Mouse (Mus musculus): Measurements from ENCODE around the gene Pnpt1.

The Pnpt1 gene

GRCm38 (mm10) chr11:29130385-29131355 lies at the start of gene Pnpt1:
TSS of gene Pnpt1 (plus strand) at chr11:29130744.
- DNase-seq (ENCODE audit: low spot score in 2 of 2), result peak; percentile 95

DNA sequence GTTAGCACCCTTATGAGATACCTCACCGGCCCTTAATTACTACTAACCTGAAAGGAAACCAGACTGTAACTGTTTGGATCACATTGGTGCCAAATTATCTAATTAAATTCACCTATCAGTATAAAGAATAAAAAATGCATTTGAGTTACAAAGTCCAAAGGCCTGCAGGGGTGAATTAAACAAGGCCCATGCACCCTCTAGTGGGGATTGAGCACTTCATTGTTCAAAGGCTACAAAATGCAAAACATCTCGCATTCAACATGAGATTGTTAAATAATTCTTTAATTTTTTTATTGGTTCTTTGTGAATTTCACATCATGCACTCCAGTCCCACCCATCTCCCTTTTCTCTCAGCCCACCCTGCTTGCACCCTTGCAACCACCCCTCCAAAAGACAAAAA lies 38.1 kb upstream of the Pnpt1 start:
- no peak for DNase-seq (ENCODE audit: low spot score in 2 of 2)

- no peak for DNase-seq (ENCODE audit: low spot score in 2 of 2)
These were observed 31.6 kb upstream of the Pnpt1 start for GRCm38 (mm10) chr11:29098926-29099325.

DNA sequence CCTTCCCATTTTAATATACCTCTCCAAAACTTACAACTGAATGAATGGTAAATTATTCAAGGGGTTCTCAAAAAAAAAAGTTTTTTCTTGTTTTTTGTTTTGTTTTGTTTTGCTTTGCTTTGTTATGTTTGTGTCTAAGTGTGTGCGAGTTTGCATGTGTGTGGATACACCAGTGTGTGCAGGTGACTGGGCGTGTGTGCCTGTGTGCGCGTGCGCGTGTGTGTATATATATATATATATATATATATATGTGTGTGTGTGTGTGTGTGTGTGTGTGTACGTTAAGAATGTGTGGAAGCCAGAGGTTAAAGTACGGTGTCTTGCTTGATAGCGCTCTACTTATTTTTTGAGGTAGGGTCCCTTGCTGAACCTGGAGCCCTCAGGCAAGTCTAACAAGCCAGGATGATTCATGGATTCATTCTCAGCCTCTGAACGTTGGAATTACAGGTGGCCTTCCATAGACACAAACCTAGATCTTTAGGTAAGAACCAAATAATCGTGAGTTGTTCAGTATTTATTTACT lies 621 bp upstream of the Pnpt1 start:
- DNase-seq (ENCODE audit: low spot score in 2 of 2), result peak; percentile 19 to 24

DNA sequence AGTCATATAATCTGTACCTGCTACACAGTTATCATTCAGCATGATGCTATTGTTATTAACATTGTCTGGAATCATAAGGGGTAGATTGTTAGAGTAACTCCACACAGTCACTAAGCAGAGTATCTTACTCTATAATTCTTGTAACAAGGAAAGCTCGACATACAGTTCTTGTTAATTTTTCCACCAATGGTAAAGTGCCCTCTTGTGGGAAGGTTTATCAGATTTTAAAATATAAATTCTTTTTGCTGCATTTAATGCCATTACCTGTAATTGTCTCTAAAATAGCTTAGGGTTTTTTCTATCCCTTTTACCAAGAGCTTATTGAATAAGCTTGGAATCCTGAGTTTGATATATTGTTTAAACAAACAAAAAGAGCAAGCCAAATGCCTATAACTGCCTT lies 10.1 kb downstream of the Pnpt1 start:
- no peak for DNase-seq (ENCODE audit: low spot score in 2 of 2)

- no peak for DNase-seq (ENCODE audit: low spot score in 2 of 2)
These were observed 18.4 kb downstream of the Pnpt1 start for GRCm38 (mm10) chr11:29148901-29149300.

DNA sequence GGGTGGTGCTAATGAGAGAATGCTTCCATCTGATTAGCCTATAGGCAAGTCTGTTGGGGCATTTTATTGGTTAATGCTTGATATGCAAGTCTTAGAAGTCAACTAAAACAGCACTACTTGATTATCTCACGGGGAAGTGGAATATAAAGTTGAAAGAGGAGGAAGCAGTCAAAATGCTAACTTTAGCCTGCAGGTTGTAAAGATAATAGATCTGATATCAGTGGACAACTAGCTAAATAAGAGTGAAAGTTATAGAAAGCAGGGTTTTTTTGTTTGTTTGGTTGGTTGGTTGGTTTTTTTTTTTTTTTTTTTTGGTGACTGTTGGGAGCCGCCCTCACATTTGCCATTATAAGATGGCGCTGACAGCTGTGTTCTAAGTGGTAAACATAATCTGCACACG lies 33.0 kb downstream of the Pnpt1 start:
- DNase-seq (ENCODE audit: low spot score in 2 of 2), result no peak

GRCm38 (mm10) chr11:29171959-29172391 lies 41.4 kb downstream of the Pnpt1 start:
- DNase-seq (ENCODE audit: low spot score in 2 of 2), result peak; percentile 71 to 82

- DNase-seq (ENCODE audit: low spot score in 2 of 2), result peak; percentile 99 to 100
These were observed 42.1 kb downstream of the Pnpt1 start, which contains the start of gene Ppp4r3b for GRCm38 (mm10) chr11:29172563-29173124. TSS of gene Ppp4r3b (plus strand) at chr11:29172890.

GRCm38 (mm10) chr11:29173125-29173631 lies 42.6 kb downstream of the Pnpt1 start:
- peak; percentile 59 to 68 for DNase-seq (ENCODE audit: low spot score in 2 of 2)

DNA sequence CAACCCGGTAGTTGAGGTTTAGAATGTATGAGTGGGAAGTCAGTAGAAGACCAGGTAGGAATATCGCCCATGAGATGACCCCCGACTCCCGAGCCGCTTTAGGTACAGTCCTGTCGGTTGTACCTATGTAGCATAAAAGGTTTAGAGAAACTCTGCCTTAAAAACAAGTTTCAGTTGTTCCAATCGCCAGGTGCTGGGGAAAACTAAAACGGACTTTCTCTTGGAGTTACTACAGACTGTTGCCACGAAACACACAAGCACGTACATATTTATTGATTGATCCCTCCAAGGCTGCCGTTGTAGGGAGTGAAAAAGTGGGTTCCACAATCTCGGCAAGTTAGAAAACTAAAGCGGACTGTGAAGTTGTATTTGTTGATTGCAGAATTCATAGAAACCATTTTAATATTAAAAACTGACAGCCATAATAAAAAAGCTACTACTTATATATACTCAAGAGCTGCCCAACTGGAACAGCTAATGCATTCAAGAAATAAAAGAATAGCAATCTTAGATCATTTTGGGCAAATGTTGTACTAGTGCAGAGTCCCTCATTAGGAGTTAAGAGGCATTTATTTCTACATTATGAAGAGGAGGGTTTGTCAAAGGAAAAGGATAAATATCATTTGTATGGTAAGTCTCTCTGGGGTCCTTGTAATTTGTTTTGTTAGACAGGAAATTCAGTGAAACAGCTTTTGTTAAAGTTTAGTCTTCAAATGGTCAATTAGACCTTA lies 43.3 kb downstream of the Pnpt1 start:
- no peak for DNase-seq (ENCODE audit: low spot score in 2 of 2)

DNA sequence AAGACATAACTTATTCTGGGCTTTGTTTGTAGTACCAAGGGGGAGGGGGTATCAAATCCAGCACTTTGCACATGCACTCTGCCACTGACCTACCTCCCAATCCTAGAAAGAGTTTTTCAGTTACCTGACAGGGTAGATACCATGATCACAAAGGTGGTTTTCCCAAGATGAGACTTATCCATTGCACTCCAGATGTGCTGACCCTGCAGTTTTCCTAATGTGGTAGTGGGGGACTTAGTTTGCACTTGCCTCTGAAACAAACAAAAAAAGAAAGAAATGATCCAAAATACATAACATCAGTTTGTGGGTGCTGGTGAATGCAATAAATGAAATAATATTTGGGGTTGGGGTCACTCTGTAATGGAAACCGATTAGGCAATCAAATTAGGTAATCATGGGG lies 48.8 kb downstream of the Pnpt1 start:
- DNase-seq (ENCODE audit: low spot score in 2 of 2), result no peak

GRCm38 (mm10) chr11:29180657-29181056 lies 50.1 kb downstream of the Pnpt1 start:
- DNase-seq (ENCODE audit: low spot score in 2 of 2), result peak; percentile 51 to 65

DNA sequence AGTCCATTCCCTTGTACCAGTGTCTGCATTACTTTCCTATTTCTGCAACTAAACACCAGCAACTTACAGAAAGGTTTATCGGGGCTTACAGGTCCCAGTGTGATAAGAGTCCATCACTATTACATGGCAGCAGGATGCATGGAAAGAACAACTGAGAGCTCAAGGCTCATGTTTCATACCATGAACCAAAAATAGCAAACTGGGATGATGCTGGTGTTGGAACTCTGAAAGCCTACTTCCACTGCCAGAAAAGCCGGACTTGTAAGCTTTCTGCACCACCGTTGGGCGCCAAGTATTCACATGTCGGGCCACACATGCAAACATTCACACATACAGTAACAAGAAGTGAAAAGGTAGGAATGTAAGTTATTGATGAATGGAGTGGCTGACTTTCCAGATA lies 51.2 kb downstream of the Pnpt1 start:
- DNase-seq (ENCODE audit: low spot score in 2 of 2), result no peak

GRCm38 (mm10) chr11:29188981-29189380 lies 58.4 kb downstream of the Pnpt1 start:
- DNase-seq (ENCODE audit: low spot score in 2 of 2), result no peak

- no peak for DNase-seq (ENCODE audit: low spot score in 2 of 2)
These were observed 73.1 kb downstream of the Pnpt1 start for GRCm38 (mm10) chr11:29203653-29204052.

GRCm38 (mm10) chr11:29209774-29210173 lies 79.2 kb downstream of the Pnpt1 start:
- no peak for DNase-seq (ENCODE audit: low spot score in 2 of 2)

Data from right cerebral cortex, postnatal 10 days (tissue).